Mouse (Mus musculus): Measurements from ENCODE around the gene Clnk. TPM values are rescaled to one million over a fixed set of nuclear protein-coding genes. Genes with fewer than 3 reads are reported as not detected.

Clnk gene
- total RNA-seq, 2 experiments from 2014 or later, result not detected

GRCm38 (mm10) chr5:38858015-38858721, 18.4 kb downstream of the Clnk start:
- no peak for DNase-seq (ENCODE audit: low spot score in 2 of 2)

- DNase-seq (ENCODE audit: low spot score in 2 of 2), result no peak
Measured at GRCm38 (mm10) chr5:38857591-38857990, 19.0 kb downstream of the Clnk start.

GRCm38 (mm10) chr5:38850171-38850570, 26.4 kb downstream of the Clnk start:
- no peak for DNase-seq (ENCODE audit: low spot score in 2 of 2)

GRCm38 (mm10) chr5:38845529-38845928, 31.1 kb downstream of the Clnk start:
- DNase-seq (ENCODE audit: low spot score in 2 of 2), result no peak

- no peak for DNase-seq (ENCODE audit: low spot score in 2 of 2)
Measured at GRCm38 (mm10) chr5:38844312-38844711, 32.3 kb downstream of the Clnk start.

- DNase-seq (ENCODE audit: low spot score in 2 of 2), result no peak
Measured at GRCm38 (mm10) chr5:38839981-38840380, 36.6 kb downstream of the Clnk start.

- no peak for DNase-seq (ENCODE audit: low spot score in 2 of 2)
Measured at GRCm38 (mm10) chr5:38827310-38827709, 49.3 kb downstream of the Clnk start.

- no peak for DNase-seq (ENCODE audit: low spot score in 2 of 2)
Measured at GRCm38 (mm10) chr5:38826586-38826985, 50.0 kb downstream of the Clnk start.

GRCm38 (mm10) chr5:38824132-38824965, 52.3 kb downstream of the Clnk start:
- no peak for DNase-seq (ENCODE audit: low spot score in 2 of 2)

- DNase-seq (ENCODE audit: low spot score in 2 of 2), result no peak
Measured at GRCm38 (mm10) chr5:38813391-38814109, 63.1 kb downstream of the Clnk start.

- DNase-seq (ENCODE audit: low spot score in 2 of 2), result no peak
Measured at GRCm38 (mm10) chr5:38812916-38813315, 63.7 kb downstream of the Clnk start.

- DNase-seq (ENCODE audit: low spot score in 2 of 2), result no peak
Measured at GRCm38 (mm10) chr5:38812386-38812785, 64.2 kb downstream of the Clnk start.

GRCm38 (mm10) chr5:38798910-38799309, 77.7 kb downstream of the Clnk start:
- no peak for DNase-seq (ENCODE audit: low spot score in 2 of 2)

GRCm38 (mm10) chr5:38795139-38795538, 81.5 kb downstream of the Clnk start:
- no peak for DNase-seq (ENCODE audit: low spot score in 2 of 2)

- DNase-seq (ENCODE audit: low spot score in 2 of 2), result no peak
Measured at GRCm38 (mm10) chr5:38791116-38791515, 85.5 kb downstream of the Clnk start.

- no peak for DNase-seq (ENCODE audit: low spot score in 2 of 2)
Measured at GRCm38 (mm10) chr5:38788820-38789219, 87.8 kb downstream of the Clnk start.

- peak in 1 of 2 experiments; percentile 10 for DNase-seq (ENCODE audit: low spot score in 2 of 2)
Measured at GRCm38 (mm10) chr5:38787851-38788520, 88.6 kb downstream of the Clnk start.

- DNase-seq (ENCODE audit: low spot score in 2 of 2), result no peak
Measured at GRCm38 (mm10) chr5:38786126-38786525, 90.5 kb downstream of the Clnk start.

GRCm38 (mm10) chr5:38785686-38786085, 90.9 kb downstream of the Clnk start:
- DNase-seq (ENCODE audit: low spot score in 2 of 2), result no peak

GRCm38 (mm10) chr5:38781813-38782212, 94.8 kb downstream of the Clnk start:
- DNase-seq (ENCODE audit: low spot score in 2 of 2), result peak; percentile 83 to 84

GRCm38 (mm10) chr5:38780631-38781030, 96.0 kb downstream of the Clnk start:
- no peak for DNase-seq (ENCODE audit: low spot score in 2 of 2)
